Mouse (Mus musculus) frontal cortex, postnatal 25 days (tissue): Measurements from ENCODE around the gene Fkbpl.

Experiments used
- DNase-seq, 2 experiments: peaks; one replicate each; pipeline ENCODE4 v3.0.0; 2022; ENCODE audit warnings: low spot score in 2 of 2

The Fkbpl gene

GRCm38 (mm10) chr17:34648141-34648890 is 3.8 kb downstream of the Fkbpl start:
- no peak for DNase-seq

GRCm38 (mm10) chr17:34649106-34649864 is 4.7 kb downstream of the Fkbpl start:
- DNase-seq, result no peak

- DNase-seq, result no peak
These were observed 6.2 kb downstream of the Fkbpl start for GRCm38 (mm10) chr17:34650781-34651180.

- no peak for DNase-seq
These were observed 7.1 kb downstream of the Fkbpl start for GRCm38 (mm10) chr17:34651507-34652221.

- no peak for DNase-seq
These were observed 8.0 kb downstream of the Fkbpl start for GRCm38 (mm10) chr17:34652546-34652945.

GRCm38 (mm10) chr17:34652985-34653384 is 8.4 kb downstream of the Fkbpl start:
- DNase-seq, result no peak

- no peak for DNase-seq
These were observed 9.3 kb downstream of the Fkbpl start for GRCm38 (mm10) chr17:34653746-34654285.

- no peak for DNase-seq
These were observed 9.8 kb downstream of the Fkbpl start for GRCm38 (mm10) chr17:34654392-34654791.

- no peak for DNase-seq
These were observed 10.6 kb downstream of the Fkbpl start for GRCm38 (mm10) chr17:34655160-34655559.

- DNase-seq, result no peak
These were observed 11.0 kb downstream of the Fkbpl start for GRCm38 (mm10) chr17:34655581-34655991.

- no peak for DNase-seq
These were observed 12.1 kb downstream of the Fkbpl start for GRCm38 (mm10) chr17:34656666-34657065.

GRCm38 (mm10) chr17:34657271-34657670 is 12.7 kb downstream of the Fkbpl start:
- DNase-seq, result no peak

GRCm38 (mm10) chr17:34658145-34658544 is 13.6 kb downstream of the Fkbpl start:
- DNase-seq, result no peak

- DNase-seq, result no peak
These were observed 14.0 kb downstream of the Fkbpl start for GRCm38 (mm10) chr17:34658591-34658990.

GRCm38 (mm10) chr17:34659181-34659896 is 14.8 kb downstream of the Fkbpl start:
- DNase-seq, result no peak

- no peak for DNase-seq
These were observed 15.3 kb downstream of the Fkbpl start for GRCm38 (mm10) chr17:34659897-34660214.

- DNase-seq, result no peak
These were observed 15.8 kb downstream of the Fkbpl start for GRCm38 (mm10) chr17:34660259-34660820.

- DNase-seq, result no peak
These were observed 16.6 kb downstream of the Fkbpl start for GRCm38 (mm10) chr17:34661121-34661591.

GRCm38 (mm10) chr17:34662468-34662867 is 17.9 kb downstream of the Fkbpl start:
- DNase-seq, result no peak

GRCm38 (mm10) chr17:34662978-34663377 is 18.4 kb downstream of the Fkbpl start:
- no peak for DNase-seq

GRCm38 (mm10) chr17:34663558-34663957 is 19.0 kb downstream of the Fkbpl start:
- DNase-seq, result no peak
